Mouse (Mus musculus): ENCODE results near the gene Kcnc1. TPM values are rescaled to one million over a fixed set of nuclear protein-coding genes. Genes with fewer than 3 reads are reported as not detected.

Gene Kcnc1
- total and polyA plus RNA-seq, 3 experiments: not detected

GRCm38 (mm10) chr7:46417467-46417866 lies 21.2 kb downstream of the Kcnc1 start:
- no peak for TF ChIP-seq EP300 (IDR thresholded peaks at IDR 0.05; ENCODE audit: low read depth in 1 of 2, low read length in 2 of 2)
- TF ChIP-seq E2F4 (IDR thresholded peaks at IDR 0.05; ENCODE audit: borderline replicate concordance, low read depth, low read length): no peak
- no peak for TF ChIP-seq CHD1 (IDR thresholded peaks at IDR 0.05; ENCODE audit: low read depth, low read length)
- TF ChIP-seq SMC3 (IDR thresholded peaks at IDR 0.05; ENCODE audit: low read depth, low read length): no peak
- TF ChIP-seq POLR2AphosphoS2 (IDR thresholded peaks at IDR 0.05; ENCODE audit: low read length): no peak
- TF ChIP-seq MEF2A (IDR thresholded peaks at IDR 0.05; ENCODE audit: extremely low read depth, insufficient replicate concordance, low read depth, low read length, poor library complexity, severe bottlenecking): no peak
- no peak for TF ChIP-seq ZKSCAN1 (IDR thresholded peaks at IDR 0.05; ENCODE audit: low read depth, low read length)
- TF ChIP-seq POLR2A (IDR thresholded peaks at IDR 0.05; ENCODE audit: control insufficient read depth in 1 of 2, insufficient read depth in 1 of 2, low read depth in 1 of 2, low read length in 2 of 2, poor library complexity in 1 of 2): no peak
- TF ChIP-seq TCF12 (IDR thresholded peaks at IDR 0.05; ENCODE audit: low read depth, low read length): no peak
- TF ChIP-seq MYB (IDR thresholded peaks at IDR 0.05; ENCODE audit: low read depth, low read length): no peak
- TF ChIP-seq BHLHE40 (IDR thresholded peaks at IDR 0.05; ENCODE audit: borderline replicate concordance, low read depth, low read length): no peak
- TF ChIP-seq NELFE (IDR thresholded peaks at IDR 0.05; ENCODE audit: low read depth, low read length): no peak
- TF ChIP-seq TBP (IDR thresholded peaks at IDR 0.05; ENCODE audit: low read depth, low read length): no peak
- TF ChIP-seq GABPA (IDR thresholded peaks at IDR 0.05; ENCODE audit: low read depth, low read length): no peak
- no peak for TF ChIP-seq UBTF (IDR thresholded peaks at IDR 0.05; ENCODE audit: borderline replicate concordance, insufficient read depth, low read depth, low read length)
- no peak for TF ChIP-seq MAFK (IDR thresholded peaks at IDR 0.05; ENCODE audit: borderline replicate concordance, low read depth, low read length)
- TF ChIP-seq POLR2AphosphoS5 (IDR thresholded peaks at IDR 0.05; ENCODE audit: borderline replicate concordance, low read depth, low read length): no peak
- TF ChIP-seq GATA1 (IDR thresholded peaks at IDR 0.05; ENCODE audit: low read depth, low read length): no peak
- no peak for TF ChIP-seq KAT2A (conservative IDR thresholded peaks at IDR 0.05; ENCODE audit: low read depth, low read length)
- TF ChIP-seq ELF1 (IDR thresholded peaks at IDR 0.05; ENCODE audit: low read depth, low read length): no peak
- Histone ChIP-seq H3K27ac (ENCODE audit: control insufficient read depth, low read depth, low read length) (no peak overlapping the region), H3K9me3 (replicated peaks; ENCODE audit: insufficient read depth, low read length) (no peaks in the 10 kb centered on the region), H3K9ac (ENCODE audit: control insufficient read depth, low read depth, low read length, poor library complexity, severe bottlenecking) (no peak overlapping the region), H3K4me3 (ENCODE audit: control insufficient read depth in 1 of 2, insufficient read depth in 1 of 2, low read depth in 2 of 2, low read length in 2 of 2) (no peak overlapping the region), H3K27me3 (ENCODE audit: control insufficient read depth in 1 of 2, insufficient read depth in 2 of 2, low read length in 2 of 2) (no peaks in the 10 kb centered on the region), H3K36me3 (ENCODE audit: control insufficient read depth in 1 of 2, insufficient read depth in 2 of 2, low read length in 2 of 2) (no peaks in the 10 kb centered on the region), H3K79me2 (ENCODE audit: control insufficient read depth, insufficient read depth, low read length, poor library complexity) (no peaks in the 10 kb centered on the region), H3K4me1 (ENCODE audit: control insufficient read depth in 1 of 2, insufficient read depth in 2 of 2, low read length in 2 of 2) (no peaks in the 10 kb centered on the region)
- DNase-seq (ENCODE audit: low read depth, low spot score): no peak

DNA sequence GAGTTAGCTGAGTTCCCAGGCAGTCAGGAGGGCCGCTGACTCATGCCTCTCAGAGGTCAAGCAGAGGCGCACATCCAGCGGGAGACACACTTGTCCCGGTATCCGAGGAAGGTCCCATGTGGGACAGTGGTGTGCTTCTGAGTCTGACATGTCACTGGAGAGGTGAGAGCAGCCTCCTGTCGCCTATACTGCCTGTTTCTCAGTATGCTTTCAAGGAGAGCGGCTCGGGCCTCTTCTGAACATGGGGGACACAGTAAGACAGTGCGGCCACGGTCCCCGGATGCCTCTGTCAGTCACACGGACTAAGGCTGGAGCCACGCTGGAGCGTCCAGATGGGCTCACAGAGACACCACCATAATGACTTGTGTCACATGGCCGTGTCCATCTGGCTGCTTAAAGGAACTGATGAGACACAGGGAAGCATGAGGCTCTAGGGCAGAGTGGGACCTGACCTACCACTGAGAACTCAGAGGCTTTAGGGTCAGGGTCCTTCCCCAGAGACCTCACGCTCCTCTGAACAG lies 21.9 kb downstream of the Kcnc1 start:
- no peak for DNase-seq (ENCODE audit: low read depth, low spot score)
- Histone ChIP-seq H3K79me2 (ENCODE audit: control insufficient read depth, insufficient read depth, low read length, poor library complexity) (no peaks in the 10 kb centered on the region), H3K4me3 (ENCODE audit: control insufficient read depth in 1 of 2, insufficient read depth in 1 of 2, low read depth in 2 of 2, low read length in 2 of 2) (no peak overlapping the region), H3K27me3 (ENCODE audit: control insufficient read depth in 1 of 2, insufficient read depth in 2 of 2, low read length in 2 of 2) (no peaks in the 10 kb centered on the region), H3K27ac (ENCODE audit: control insufficient read depth, low read depth, low read length) (no peak overlapping the region), H3K36me3 (ENCODE audit: control insufficient read depth in 1 of 2, insufficient read depth in 2 of 2, low read length in 2 of 2) (no peaks in the 10 kb centered on the region), H3K4me1 (ENCODE audit: control insufficient read depth in 1 of 2, insufficient read depth in 2 of 2, low read length in 2 of 2) (no peaks in the 10 kb centered on the region), H3K9me3 (replicated peaks; ENCODE audit: insufficient read depth, low read length) (no peaks in the 10 kb centered on the region), H3K9ac (ENCODE audit: control insufficient read depth, low read depth, low read length, poor library complexity, severe bottlenecking) (no peak overlapping the region)
- TF ChIP-seq UBTF (IDR thresholded peaks at IDR 0.05; ENCODE audit: borderline replicate concordance, insufficient read depth, low read depth, low read length) (no peak), POLR2AphosphoS5 (IDR thresholded peaks at IDR 0.05; ENCODE audit: borderline replicate concordance, low read depth, low read length) (no peak)

All from MEL (cell line).